Mouse (Mus musculus) heart, adult 2 months (tissue): ENCODE results near the gene Epha5.

Experiments
- CTCF ChIP-seq: fragments of 200-600 bp; IDR thresholded peaks from 2 replicates; pipeline ENCODE4 v1.8.1; 2022; ENCODE audit warnings: antibody characterized with exemption, mild to moderate bottlenecking, moderate library complexity
- EP300 ChIP-seq: fragments of 200-500 bp; IDR thresholded peaks from 2 replicates; pipeline ENCODE4 v1.6.1; 2011; ENCODE audit warnings: low read depth, low read length, control low read depth; ENCODE audit not compliant: insufficient read depth
- POLR2A ChIP-seq: fragments of 200-500 bp; IDR thresholded peaks from 2 replicates; pipeline ENCODE4 v1.6.1; 2011; ENCODE audit warnings: mild to moderate bottlenecking, low read depth, low read length, control low read depth; ENCODE audit not compliant: insufficient read depth

GRCm38 (mm10) chr5:84229971-84230370, 187.2 kb downstream of the Epha5 start:
- TF ChIP-seq CTCF (no peak), POLR2A (no peak), EP300 (no peak)
